Mouse (Mus musculus): ENCODE measurements around the gene Trip4.

The Trip4 gene

GRCm38 (mm10) chr9:65833640-65834039 lies 75.0 kb downstream of the Trip4 start:
- DNase-seq = no peak

DNA sequence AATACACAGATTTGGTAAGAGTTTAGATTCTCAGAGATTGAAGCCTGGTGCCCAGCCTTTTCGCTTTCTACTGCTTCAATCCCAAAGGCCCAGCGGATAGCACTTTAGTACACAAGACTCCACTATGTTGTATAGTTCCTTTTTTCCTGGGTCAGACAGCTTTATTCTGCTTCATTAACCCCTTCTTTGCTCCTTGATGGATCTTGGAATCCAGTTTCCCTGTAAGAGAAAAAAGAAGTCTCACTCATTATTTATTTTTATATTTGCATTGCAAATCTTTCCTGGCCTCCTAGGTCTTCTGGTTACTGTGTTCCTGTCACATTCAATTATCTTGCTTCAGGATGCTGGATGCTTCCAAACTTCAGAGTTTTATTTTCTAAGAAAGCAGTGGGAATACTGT lies 75.4 kb downstream of the Trip4 start:
- no peak for DNase-seq

DNA sequence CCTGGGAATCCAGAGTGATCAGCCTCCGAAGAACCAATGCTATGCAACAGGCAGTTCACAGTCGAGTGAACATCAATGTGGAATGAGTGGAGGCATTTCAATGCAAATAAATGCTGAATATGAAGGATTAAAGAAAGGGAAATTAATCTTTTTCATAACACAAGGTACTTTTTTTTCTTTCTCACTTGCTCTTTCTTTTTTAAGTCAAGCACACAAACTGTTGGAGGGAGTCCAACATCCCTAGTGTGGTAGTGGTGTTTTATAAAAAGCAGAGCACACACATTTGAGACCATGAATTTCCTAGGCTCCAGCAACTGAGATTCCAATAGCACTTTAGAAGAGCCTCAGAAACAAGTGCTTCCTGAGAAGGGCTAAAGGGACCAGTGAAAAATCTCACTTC lies 76.6 kb downstream of the Trip4 start:
- DNase-seq = no peak

- no peak for DNase-seq
These were observed 77.4 kb downstream of the Trip4 start for GRCm38 (mm10) chr9:65831164-65831563.

DNA sequence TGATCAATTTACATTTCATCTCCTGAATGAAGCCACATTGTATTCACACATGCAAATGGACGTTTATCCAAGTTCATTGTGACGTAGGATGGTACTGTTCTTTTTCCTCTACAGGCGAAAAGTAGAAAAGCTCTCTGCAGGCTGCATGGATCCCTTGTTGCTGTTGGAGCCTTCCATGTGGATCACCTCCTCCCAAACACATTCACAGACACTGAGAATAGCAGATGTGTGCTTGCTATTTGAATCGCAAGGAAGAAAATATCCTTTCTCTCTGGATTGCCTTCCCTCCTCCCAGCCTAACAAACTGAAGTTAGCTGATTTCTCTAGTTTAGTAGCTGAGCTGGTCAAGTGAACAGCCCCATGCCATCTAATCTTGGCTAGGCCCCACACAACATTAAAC lies 78.3 kb downstream of the Trip4 start:
- no peak for DNase-seq

DNA sequence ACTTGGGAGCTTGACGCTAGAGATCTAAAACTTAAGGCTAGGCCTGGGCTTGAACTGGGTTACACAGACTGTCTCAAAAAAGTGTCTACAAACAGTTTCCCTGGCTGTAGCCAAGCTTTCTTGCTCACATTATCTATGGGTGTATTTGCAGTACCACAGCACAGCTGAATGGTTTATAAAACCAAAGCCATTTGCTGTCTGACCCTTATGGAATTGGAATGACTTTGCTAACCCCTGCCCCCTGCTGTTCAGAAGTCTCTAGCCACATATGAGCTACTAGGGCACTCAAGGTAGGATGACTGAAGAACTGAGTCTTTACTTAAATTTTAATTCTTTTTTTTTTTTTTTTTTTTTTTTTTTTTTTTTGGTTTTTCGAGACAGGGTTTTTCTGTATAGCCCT lies 79.2 kb downstream of the Trip4 start:
- no peak for DNase-seq

DNA sequence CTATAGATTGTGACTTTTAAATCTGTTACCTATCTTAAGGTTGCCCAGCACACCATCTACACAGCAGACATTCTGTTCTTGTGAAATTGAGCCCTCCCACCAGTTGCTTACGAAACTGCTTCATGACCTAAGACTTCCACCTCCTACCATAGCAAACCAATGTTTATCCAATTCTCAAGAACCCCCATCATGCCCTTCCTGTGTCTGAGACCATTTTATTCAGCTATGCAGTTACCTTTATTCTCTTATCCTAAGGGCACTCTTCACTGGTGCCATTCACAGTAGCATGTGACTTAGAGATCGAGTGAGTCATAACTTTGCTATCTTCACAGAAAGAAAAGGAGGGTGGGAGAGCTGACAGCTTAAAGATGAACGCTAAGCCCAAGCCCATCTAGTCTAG lies 80.1 kb downstream of the Trip4 start:
- no peak for DNase-seq

GRCm38 (mm10) chr9:65828016-65828403 lies 80.6 kb downstream of the Trip4 start:
- no peak for DNase-seq

- peak; percentile 95 for DNase-seq
These were observed 81.1 kb downstream of the Trip4 start, which contains the start of gene Zfp609 for GRCm38 (mm10) chr9:65827344-65828015. Gene Zfp609 (minus strand): TSS chr9:65827564.

DNA sequence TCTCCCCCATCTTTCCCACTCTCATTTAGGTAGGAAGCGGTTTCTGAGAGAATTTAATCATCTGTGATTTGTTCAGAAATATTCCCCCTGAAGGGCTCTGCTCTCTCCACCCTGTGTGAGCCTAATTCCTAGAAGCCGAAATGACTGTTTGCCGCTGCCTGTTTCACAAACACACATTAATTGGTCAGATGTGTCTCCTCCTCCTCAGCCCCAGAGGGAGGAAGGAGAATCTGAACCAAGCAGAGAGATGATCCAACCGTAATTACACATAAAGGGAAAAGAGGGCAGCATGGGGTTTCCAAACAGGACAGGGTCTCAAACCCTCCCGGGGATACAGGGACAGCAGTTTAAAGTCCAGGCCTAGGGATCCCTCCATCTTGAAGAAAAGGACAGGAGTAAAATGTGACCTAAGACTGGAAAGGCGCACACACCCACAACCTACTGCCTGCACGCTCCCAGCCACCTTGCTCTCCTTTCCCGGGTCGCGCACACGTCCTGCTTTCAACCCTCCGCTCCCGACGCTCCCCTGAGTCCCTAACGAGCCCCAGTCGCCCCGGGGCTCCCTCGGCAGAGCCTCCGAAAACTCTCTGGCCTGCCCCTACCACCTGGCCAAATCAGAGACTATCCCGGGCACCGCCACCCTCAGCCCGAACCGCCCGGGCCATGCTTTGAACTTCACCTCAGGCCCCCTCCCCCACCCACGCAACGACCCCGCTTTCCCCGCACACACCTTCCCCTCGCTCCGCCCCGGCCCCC lies 81.8 kb downstream of the Trip4 start:
- DNase-seq = peak; percentile 34

- DNase-seq = no peak
These were observed 82.4 kb downstream of the Trip4 start for GRCm38 (mm10) chr9:65826226-65826587.

DNA sequence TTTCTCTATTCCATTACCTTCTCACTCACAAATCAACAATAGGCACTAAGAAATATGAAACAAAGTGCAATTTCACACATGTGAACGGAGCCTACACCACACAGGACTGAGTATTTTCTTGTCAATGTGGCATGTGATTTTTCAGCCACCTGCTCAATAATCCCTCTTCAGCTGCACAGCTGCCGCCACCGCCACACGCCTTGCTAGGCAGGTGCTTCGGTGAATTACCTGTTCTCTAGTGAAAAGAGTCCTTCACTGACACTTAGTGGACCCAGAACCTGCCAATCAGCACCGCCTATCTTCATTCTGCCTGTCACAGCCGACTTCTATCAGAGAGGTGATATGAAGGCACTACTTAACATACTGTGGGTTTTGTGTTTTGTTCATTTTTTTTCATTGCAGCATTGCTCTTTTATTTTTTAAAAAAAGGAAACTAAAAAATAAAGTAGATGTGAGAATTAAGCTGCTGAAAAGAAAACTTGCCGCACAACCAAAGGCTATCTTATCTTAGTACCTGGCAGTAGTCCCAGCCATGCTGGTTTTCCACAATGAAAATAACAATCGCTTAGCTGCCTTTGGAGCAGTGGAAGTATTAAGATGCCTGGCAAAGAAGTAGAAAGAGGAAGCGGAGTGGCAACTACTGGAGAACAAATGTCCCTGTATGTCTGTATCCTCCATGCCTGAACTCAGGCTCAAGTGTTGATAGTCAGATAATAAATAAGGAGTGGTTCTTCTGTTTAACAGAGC lies 84.7 kb downstream of the Trip4 start:
- no peak for DNase-seq

- DNase-seq = no peak
These were observed 86.6 kb downstream of the Trip4 start for GRCm38 (mm10) chr9:65822011-65822410.

DNA sequence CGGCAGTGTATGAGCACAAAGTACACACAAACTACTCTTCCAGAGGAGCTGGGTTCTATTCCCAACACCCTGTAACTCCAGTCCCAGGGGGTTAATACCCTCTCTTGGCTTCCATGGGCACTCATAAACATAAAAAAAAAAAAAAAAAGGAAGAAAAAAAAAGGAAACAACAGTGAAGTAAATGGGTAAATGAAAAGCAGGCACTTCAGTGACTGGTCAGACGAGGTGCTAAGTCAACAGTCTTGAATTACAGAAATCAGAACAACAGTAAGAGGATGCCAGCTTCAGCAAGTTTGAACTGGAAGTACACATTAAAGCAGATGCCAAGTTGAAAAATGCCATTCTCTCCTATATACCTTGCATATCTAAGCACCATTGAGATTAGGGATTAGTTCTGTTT lies 88.3 kb downstream of the Trip4 start:
- no peak for DNase-seq

DNA sequence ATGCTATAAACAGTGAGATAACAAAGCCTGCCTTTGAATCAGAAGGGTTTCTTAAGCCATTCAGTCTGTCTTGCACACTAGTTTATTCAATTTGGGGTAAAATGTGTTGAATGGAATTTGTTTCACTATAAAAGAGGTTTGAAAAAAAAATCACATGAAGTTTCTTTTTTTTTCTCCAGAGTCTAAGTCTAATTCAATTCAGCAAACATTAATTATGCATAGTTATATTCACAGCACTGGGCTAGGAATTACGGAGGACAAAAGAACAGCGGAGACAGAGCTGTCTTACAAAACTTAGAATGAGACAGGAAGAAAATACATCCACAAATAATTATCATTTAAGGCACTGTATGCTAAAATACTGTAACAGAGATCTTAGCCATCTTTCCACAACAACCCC lies 90.2 kb downstream of the Trip4 start:
- no peak for DNase-seq

DNA sequence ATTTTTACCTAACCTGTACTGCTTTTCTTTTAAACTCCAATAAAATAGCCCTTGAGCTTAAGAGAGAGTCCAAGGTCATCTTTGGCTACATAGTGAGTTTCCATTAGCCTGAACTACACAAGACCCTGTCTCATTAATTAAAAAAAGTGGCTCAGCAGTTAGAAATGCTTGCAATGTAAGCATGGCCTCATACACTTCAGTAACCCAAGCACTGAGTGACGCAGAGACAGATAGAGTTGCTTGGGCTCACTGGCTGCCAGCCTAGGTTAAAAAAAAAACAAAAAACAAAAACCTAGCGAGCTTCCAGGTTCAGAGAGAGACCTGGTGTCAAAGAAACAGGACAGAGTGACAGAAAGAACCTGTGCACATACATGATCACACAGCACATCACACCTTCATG lies 95.8 kb downstream of the Trip4 start:
- DNase-seq = no peak

DNA sequence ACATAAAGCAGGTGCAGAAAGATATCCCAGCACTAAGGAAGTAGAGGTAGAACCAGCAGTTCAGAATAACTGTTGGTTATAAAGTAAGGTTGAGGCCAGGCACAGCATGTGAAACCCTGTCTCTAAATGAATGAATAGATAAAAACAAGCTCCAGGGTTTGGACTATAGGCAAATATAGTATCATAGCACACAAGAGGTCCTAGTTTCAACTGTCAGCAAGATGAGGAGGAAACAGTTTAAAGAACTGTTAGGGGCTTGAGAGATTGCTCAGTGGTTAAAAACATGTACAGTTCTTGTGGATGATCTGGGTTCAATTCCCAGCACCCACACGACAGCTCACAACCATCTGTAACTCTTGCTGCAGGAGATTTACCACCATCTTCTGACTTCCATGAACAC lies 96.8 kb downstream of the Trip4 start:
- no peak for DNase-seq

DNA sequence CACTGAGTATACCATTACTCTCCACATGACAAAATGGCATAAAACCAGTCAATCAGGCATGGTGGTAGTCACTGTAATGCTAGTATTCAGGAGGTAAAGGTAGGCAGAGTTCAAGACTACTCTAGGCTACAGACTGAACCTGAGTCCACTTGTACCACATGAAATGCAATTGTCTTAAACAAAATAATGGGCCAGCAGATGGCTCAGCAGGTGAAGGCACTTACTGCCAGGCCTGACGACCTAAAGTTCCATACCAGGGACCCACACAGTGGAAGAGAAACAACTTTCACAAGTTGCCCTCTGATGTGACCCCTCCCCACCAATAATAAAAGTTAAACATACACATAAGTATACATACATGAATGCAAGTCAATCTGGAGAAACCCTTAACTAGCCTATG lies 100.8 kb downstream of the Trip4 start:
- DNase-seq = no peak

GRCm38 (mm10) chr9:65807251-65807650 lies 101.3 kb downstream of the Trip4 start:
- no peak for DNase-seq

DNA sequence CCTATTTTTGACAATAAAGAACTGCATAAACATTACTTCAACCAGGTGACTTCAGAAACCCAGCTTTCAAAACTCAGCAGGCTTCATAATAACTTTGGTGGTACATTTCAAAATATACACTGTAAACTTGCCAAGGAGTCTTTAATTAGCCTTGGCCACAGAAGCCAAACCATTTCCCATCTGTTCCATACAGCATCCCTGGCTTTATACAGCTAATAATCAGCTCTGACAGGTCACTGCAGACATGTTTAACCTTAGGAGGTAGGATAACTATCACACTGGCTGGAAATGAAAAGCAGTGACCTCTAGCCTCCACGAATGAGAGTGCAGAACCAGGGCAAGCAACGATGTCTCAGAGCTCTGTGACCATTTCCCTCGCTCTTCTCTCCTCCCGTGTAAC lies 108.8 kb downstream of the Trip4 start:
- no peak for DNase-seq

DNA sequence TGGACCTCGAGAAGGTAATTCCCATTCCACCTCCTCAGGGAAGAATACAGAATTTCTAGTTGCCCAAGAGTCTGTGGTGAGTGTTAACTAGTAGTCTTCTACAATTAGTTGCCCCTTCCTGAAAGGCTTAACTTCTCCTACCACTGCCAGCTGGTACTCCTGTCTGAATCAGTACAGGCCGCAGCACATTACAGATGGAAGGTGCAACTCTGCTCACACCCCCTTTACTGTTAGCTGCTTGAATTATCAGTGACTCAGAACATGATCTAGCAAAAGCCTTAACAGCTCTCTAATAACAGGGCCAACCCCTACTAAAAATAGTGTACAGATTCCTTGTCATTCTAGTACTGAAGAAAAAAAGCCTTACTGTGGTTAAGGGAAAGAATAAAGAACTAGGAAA lies 112.9 kb downstream of the Trip4 start:
- no peak for DNase-seq

- DNase-seq = no peak
These were observed 114.3 kb downstream of the Trip4 start for GRCm38 (mm10) chr9:65794313-65794712.

DNA sequence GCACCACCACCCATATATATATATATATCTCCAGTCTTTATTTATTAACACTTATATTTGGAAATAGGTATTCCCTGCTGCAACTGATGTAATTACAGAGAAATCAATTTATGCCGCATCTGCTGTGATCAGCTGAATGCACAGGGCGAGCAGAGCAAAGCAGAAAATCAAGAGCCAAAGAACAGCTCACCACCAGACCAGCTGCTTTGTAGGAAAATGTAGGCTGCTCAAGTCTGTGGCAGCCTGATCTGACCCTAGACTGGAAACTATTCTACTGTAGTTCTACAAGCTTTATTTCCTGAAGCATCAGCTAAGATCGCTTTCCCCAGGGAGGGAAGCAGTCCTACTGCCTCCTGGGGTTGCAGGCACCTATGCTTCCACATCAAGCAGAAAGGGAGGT lies 115.1 kb downstream of the Trip4 start:
- DNase-seq = no peak

- peak; percentile 11 for DNase-seq
These were observed 115.5 kb downstream of the Trip4 start for GRCm38 (mm10) chr9:65793086-65793485.

All from right cerebral cortex, postnatal 14 days (tissue).